Mouse (Mus musculus) liver, embryonic 15.5 days (tissue): Measurements from ENCODE around the gene Slc22a27. TPM values are rescaled to one million over a fixed set of nuclear protein-coding genes. Genes with fewer than 3 reads are reported as not detected.
"Not testable (repeated sequence)": the region's sequence is repeated elsewhere in the genome, so short reads cannot be mapped to it uniquely, and the experiment has no call there.

Experiments used
- ATAC-seq: fragments of 200-750 bp; cut with Nextera tagmentation; 2 replicates; pipeline ENCODE4 v1.8.0; 2017; ENCODE audit warnings: moderate number of reproducible peaks, mild to moderate bottlenecking, moderate library complexity; ENCODE audit not compliant: insufficient read depth
- H3K27ac ChIP-seq: fragments of 300-500 bp; sonication (generic); replicated peaks from 2 replicates; pipeline ENCODE4 v1.5.1; 2015; ENCODE audit warnings: mild to moderate bottlenecking, inconsistent platforms
- H3K27me3 ChIP-seq: fragments of 300-500 bp; sonication (generic); 2 replicates; pipeline ENCODE4 v1.6.1; 2015; ENCODE audit warnings: mild to moderate bottlenecking, inconsistent platforms
- H3K36me3 ChIP-seq: fragments of 300-500 bp; sonication (generic); replicated peaks from 2 replicates; pipeline ENCODE4 v1.6.1; 2015; ENCODE audit warnings: moderate library complexity, mild to moderate bottlenecking, inconsistent platforms
- H3K4me1 ChIP-seq: fragments of 300-500 bp; sonication (generic); replicated peaks from 2 replicates; pipeline ENCODE4 v1.6.1; 2015; ENCODE audit warnings: inconsistent platforms
- H3K4me2 ChIP-seq: fragments of 300-500 bp; sonication (generic); 2 replicates; pipeline ENCODE4 v1.6.1; 2015; ENCODE audit warnings: moderate library complexity, mild to moderate bottlenecking, inconsistent platforms
- H3K4me3 ChIP-seq: fragments of 300-500 bp; sonication (generic); replicated peaks from 2 replicates; pipeline ENCODE4 v1.5.1; 2015; ENCODE audit warnings: mild to moderate bottlenecking, inconsistent platforms
- H3K9ac ChIP-seq: fragments of 300-500 bp; sonication (generic); 2 replicates; pipeline ENCODE4 v1.6.1; 2015; ENCODE audit warnings: moderate library complexity, mild to moderate bottlenecking, inconsistent platforms
- H3K9me3 ChIP-seq: fragments of 300-500 bp; sonication (generic); replicated peaks from 2 replicates; pipeline ENCODE4 v1.6.1; 2016; ENCODE audit warnings: inconsistent platforms
- WGBS: fragments of 180-500 bp; shearing (Covaris S2); methylation state at CpG from one replicate; pipeline ENCODE4 v1.1.7; 2015; ENCODE audit warnings: mixed read lengths; ENCODE audit not compliant: insufficient replicate concordance; 5-methylcytosine and 5-hydroxymethylcytosine counted together
- microRNA-seq: library from miRNA; unstranded; fragments of <30 nt; microRNA quantifications from one replicate; pipeline ENCODE4, GENCODE M21; 2016
- polyA plus RNA-seq: library from polyadenylated mRNA; unstranded; fragments of >200 nt; fragmentation: Nextera tagmentation; extraction: Ambion mirVana; gene quantifications from 2 replicates; pipeline ENCODE4 v1.2.1, GENCODE M21; 2015

Gene Slc22a27
- polyA plus RNA-seq = 0.16 and 0.26 TPM in 2 replicates

GRCm38 (mm10) chr19:7965927-7966326 is at the start of gene Slc22a27:
Gene Slc22a27 (minus strand): TSS chr19:7966027.
- H3K9me3 ChIP-seq, H3K27ac ChIP-seq, H3K36me3 ChIP-seq, H3K4me1 ChIP-seq, H3K27me3 ChIP-seq, H3K4me2 ChIP-seq, H3K4me3 ChIP-seq, H3K9ac ChIP-seq, ATAC-seq: not testable (repeated sequence)
- WGBS = 52% methylated on average over 5 of the region's 5 CpGs

- 73% methylated on average over 9 of the region's 9 CpGs for whole genome bisulfite sequencing
- not testable (repeated sequence) for ATAC-seq, H3K4me1 ChIP-seq, H3K9ac ChIP-seq, H3K9me3 ChIP-seq, H3K27me3 ChIP-seq, H3K4me3 ChIP-seq, H3K4me2 ChIP-seq, H3K36me3 ChIP-seq, H3K27ac ChIP-seq
These were observed 45.8 kb upstream of the Slc22a27 start for GRCm38 (mm10) chr19:8011596-8011995.

GRCm38 (mm10) chr19:8009086-8009485 is 43.3 kb upstream of the Slc22a27 start:
- not testable (repeated sequence) for H3K36me3 ChIP-seq, ATAC-seq, H3K9me3 ChIP-seq, H3K4me3 ChIP-seq, H3K4me2 ChIP-seq, H3K9ac ChIP-seq, H3K27ac ChIP-seq, H3K4me1 ChIP-seq, H3K27me3 ChIP-seq
- 76% methylated on average over 6 of the region's 6 CpGs for WGBS

DNA sequence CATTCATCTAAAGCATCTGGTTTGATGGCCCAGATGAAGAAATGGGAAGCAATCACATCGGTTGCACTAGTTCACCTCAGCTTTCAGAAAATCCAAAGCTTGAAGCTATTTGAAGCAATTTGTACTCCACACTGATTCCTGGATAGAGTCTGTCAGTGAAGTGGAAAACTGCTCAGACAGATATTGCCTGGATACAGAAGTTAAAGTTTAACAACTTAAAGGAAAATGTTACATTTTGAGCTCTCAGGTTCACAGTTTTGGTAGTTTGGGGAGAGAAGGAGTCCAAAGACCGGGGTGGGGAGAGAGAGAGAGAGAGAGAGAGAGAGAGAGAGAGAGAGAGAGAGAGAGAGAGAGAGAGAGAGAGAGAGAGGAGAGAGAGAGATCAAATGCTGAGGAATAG is 2.9 kb upstream of the Slc22a27 start:
- ATAC-seq = no peak
- 67% methylated on average over 2 of the region's 2 CpGs for WGBS
- no peak overlapping the region for H3K4me3 ChIP-seq
- H3K9ac ChIP-seq = no peak overlapping the region
- H3K4me2 ChIP-seq = no peak overlapping the region
- no peaks in the 10 kb centered on the region for H3K9me3 ChIP-seq
- no peak overlapping the region for H3K27ac ChIP-seq
- no peaks in the 10 kb centered on the region for H3K27me3 ChIP-seq
- H3K36me3 ChIP-seq = no peaks in the 10 kb centered on the region
- H3K4me1 ChIP-seq = no peaks in the 10 kb centered on the region

- H3K4me2 ChIP-seq, H3K27ac ChIP-seq, H3K27me3 ChIP-seq, ATAC-seq, H3K36me3 ChIP-seq, H3K9ac ChIP-seq, H3K4me1 ChIP-seq, H3K4me3 ChIP-seq, H3K9me3 ChIP-seq: not testable (repeated sequence)
- WGBS = 34% methylated on average over 1 of the region's 1 CpGs
These were observed 723 bp upstream of the Slc22a27 start for GRCm38 (mm10) chr19:7966550-7966949.

GRCm38 (mm10) chr19:7939391-7939790 is 26.4 kb downstream of the Slc22a27 start:
- H3K27me3 ChIP-seq, H3K36me3 ChIP-seq, H3K4me3 ChIP-seq, ATAC-seq, H3K4me1 ChIP-seq, H3K9ac ChIP-seq, H3K9me3 ChIP-seq, H3K4me2 ChIP-seq, H3K27ac ChIP-seq: not testable (repeated sequence)
- WGBS = 71% methylated on average over 18 of the region's 18 CpGs

GRCm38 (mm10) chr19:7876626-7877025 is 89.2 kb downstream of the Slc22a27 start:
- WGBS = 53% methylated on average over 1 of the region's 1 CpGs
- Histone ChIP-seq H3K4me2 (no peak overlapping the region), H3K27ac (no peak overlapping the region), H3K9me3 (no peaks in the 10 kb centered on the region), H3K36me3 (no peaks in the 10 kb centered on the region), H3K9ac (no peak overlapping the region), H3K27me3 (no peaks in the 10 kb centered on the region), H3K4me3 (no peak overlapping the region), H3K4me1 (no peaks in the 10 kb centered on the region)
- ATAC-seq = no peak

- no peak overlapping the region for H3K9ac ChIP-seq
- no peaks in the 10 kb centered on the region for H3K27me3 ChIP-seq
- no peak overlapping the region for H3K4me3 ChIP-seq
- no peaks in the 10 kb centered on the region for H3K36me3 ChIP-seq
- no peak for ATAC-seq
- WGBS = 38% methylated on average over 2 of the region's 2 CpGs
- no peaks in the 10 kb centered on the region for H3K9me3 ChIP-seq
- no peak overlapping the region for H3K27ac ChIP-seq
- H3K4me1 ChIP-seq = no peaks in the 10 kb centered on the region
- no peak overlapping the region for H3K4me2 ChIP-seq
These were observed 136.0 kb downstream of the Slc22a27 start for GRCm38 (mm10) chr19:7829851-7830250.

Small RNAs within 50 kb of the gene (microRNA-seq; reads per million reads assigned to microRNA genes)
- not detected for gene Gm24951

Other genes with a start within 250 kb of the Slc22a27 start
- gene Slc22a26, start 163.4 kb downstream of the Slc22a27 start, polyA plus RNA-seq = not detected in 2 replicates
- gene Slc22a28, start 166.0 kb upstream of the Slc22a27 start, polyA plus RNA-seq = not detected in 2 replicates